Mouse (Mus musculus) stomach, postnatal 0 days (tissue): ENCODE measurements around the gene Rnf217.

ENCODE experiments used
- CTCF ChIP-seq: IDR thresholded peaks from 2 replicates; pipeline ENCODE4 v1.5.1; 2016; ENCODE audit warnings: antibody characterized with exemption, low read depth, mild to moderate bottlenecking, moderate library complexity
- EP300 ChIP-seq: optimal IDR thresholded peaks from 2 replicates; pipeline ENCODE3; 2016; ENCODE audit warnings: antibody characterized with exemption

- TF ChIP-seq CTCF (no peak), EP300 (no peak)
Observed at GRCm38 (mm10) chr10:31535046-31535445, 73.9 kb downstream of the Rnf217 start.
